Mouse (Mus musculus): Measurements from ENCODE around the gene Olfr1310. TPM values are rescaled to one million over a fixed set of nuclear protein-coding genes. Genes with fewer than 3 reads are reported as not detected.
"Not testable (repeated sequence)": the region's sequence is repeated elsewhere in the genome, so short reads cannot be mapped to it uniquely, and the experiment has no call there.

Gene Olfr1310
- not detected for total RNA-seq (2021)

- DNase-seq: no peak
These were observed at the start of gene Olfr1310 for GRCm38 (mm10) chr2:112012608-112013007. Olfr1310 (minus strand) TSS chr2:112012708.

DNA sequence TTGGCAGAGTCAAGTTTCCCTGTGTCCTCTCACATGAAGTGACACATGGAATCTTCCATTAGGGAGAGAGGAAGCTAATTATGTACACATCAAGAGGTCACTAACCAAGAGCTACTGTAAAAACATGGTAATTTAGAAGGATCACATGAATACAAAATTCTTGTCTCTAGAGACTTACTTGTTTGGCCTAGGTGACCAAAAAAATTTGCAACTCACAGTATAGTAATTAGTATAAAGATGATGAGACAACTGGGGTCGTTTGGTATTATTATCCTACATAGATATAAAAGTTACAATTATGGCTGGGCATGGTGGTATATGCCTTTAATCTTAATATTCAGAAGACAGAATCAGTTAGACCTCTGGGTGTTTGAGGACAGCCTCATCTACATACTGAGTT lies 37.6 kb upstream of the Olfr1310 start, which contains the start of gene Olfr1312:
Gene Olfr1312 (minus strand): TSS at position 101 of the 400 bp plus-strand sequence.
- DNase-seq: no peak

DNA sequence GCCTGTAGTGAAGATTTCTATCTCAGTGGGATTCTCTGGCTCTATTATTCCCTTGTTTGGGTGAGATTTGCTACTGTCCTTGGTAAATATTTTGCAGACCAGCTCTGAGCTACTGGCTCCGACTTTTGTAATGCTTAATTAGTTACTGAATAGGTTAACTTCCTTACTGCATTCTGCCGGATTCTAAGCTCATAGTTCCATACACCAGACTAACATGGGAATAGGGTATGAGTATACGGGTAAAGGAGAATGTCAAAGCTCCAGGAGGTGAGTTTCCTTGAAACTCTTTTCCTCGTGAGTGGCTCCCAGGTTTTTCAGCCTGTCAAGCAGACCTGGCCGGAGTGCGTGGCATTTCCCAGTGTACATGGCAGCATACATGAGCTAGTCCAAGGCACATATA lies 14.5 kb upstream of the Olfr1310 start:
- not testable (repeated sequence) for DNase-seq

- no peak for DNase-seq
These were observed 11.8 kb upstream of the Olfr1310 start, which contains the start of gene Olfr1311 for GRCm38 (mm10) chr2:112024312-112024711. Olfr1311 (minus strand) TSS chr2:112024412.

DNA sequence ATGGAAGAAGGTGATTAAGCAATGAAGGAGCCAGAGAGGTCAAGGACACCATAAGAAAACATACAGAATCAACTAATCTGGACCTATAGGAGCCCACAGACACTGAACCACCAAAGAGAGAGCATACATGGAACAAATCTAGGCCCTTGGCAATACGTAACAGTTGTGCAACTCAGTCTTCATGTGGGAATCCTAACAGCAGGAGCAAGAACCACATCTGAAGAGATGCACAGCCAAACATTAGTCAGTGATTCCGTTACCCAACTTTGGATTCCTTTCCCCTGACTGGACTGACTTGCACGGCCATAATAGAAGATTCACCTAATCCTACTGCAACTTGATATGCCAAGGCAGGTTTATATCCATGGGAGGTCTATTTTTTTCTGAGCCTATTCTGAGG lies 2.4 kb upstream of the Olfr1310 start:
- DNase-seq: no peak

- no peak for DNase-seq
These were observed 22.3 kb downstream of the Olfr1310 start, which contains the start of gene Olfr1309 for GRCm38 (mm10) chr2:111990181-111990580. Olfr1309 (minus strand) TSS chr2:111990281.

DNA sequence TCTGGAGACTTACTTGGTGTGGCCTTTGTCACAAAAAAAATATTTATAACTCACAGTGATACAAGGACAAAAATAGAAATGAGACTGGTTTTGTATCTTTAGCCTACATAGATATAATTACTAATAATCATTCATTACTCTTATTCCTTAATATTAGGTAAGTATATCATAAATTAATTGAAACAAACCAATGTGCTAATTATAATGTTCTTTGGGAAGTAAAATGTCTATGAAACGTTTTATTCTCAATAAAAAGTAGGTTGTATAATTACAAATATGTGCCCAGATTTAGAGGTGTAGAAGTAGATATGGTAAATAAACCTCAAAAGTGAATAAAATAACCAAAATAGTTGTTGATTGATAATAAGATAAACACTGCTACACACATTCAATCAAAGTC lies 47.7 kb downstream of the Olfr1310 start, which contains the start of gene Olfr1308:
Gene Olfr1308 (minus strand): TSS at position 101 of the 400 bp plus-strand sequence.
- no peak for DNase-seq

Other genes with a start within 250 kb of the Olfr1310 start
- not detected for gene Olfr1302, start 235.3 kb downstream of the Olfr1310 start, total RNA-seq (2021)
- gene Olfr1303, start 192.4 kb downstream of the Olfr1310 start, total RNA-seq (2021): not detected
- not detected for gene Olfr1305, start 135.6 kb downstream of the Olfr1310 start, total RNA-seq (2021)
- not detected for gene Olfr1306, start 96.4 kb downstream of the Olfr1310 start, total RNA-seq (2021)
- gene Olfr1307, start 63.3 kb downstream of the Olfr1310 start, total RNA-seq (2021): under 1 TPM in 1 of 2 experiments, not detected in 1; 0.02 TPM
- not detected for gene Olfr1308, start 47.8 kb downstream of the Olfr1310 start, total RNA-seq (2021)
- not detected for gene Olfr1309, start 22.4 kb downstream of the Olfr1310 start, total RNA-seq (2021)
- not detected for gene Olfr1311, start 11.7 kb upstream of the Olfr1310 start, total RNA-seq (2021)
- not detected for gene Olfr1312, start 37.5 kb upstream of the Olfr1310 start, total RNA-seq (2021)
- not detected for gene Olfr1313, start 65.1 kb upstream of the Olfr1310 start, total RNA-seq (2021)
- gene Olfr1314, start 84.1 kb upstream of the Olfr1310 start, total RNA-seq (2021): not detected
- gene Olfr1315-ps1, start 102.7 kb upstream of the Olfr1310 start, total RNA-seq (2021): not detected
- gene Olfr1316, start 122.3 kb upstream of the Olfr1310 start, total RNA-seq (2021): not detected
- not detected for gene Olfr1317, start 127.6 kb upstream of the Olfr1310 start, total RNA-seq (2021)
- not detected for gene Olfr1318, start 141.5 kb upstream of the Olfr1310 start, total RNA-seq (2021)
- 1 to 10 TPM; 6.6 to 7.7 TPM for gene Lpcat4, start 226.8 kb upstream of the Olfr1310 start, total RNA-seq (2021)
- gene Nutm1, start 246.6 kb upstream of the Olfr1310 start, total RNA-seq (2021): not detected
- 10 to 100 TPM; 64.1 to 65.4 TPM for gene Nop10, start 249.2 kb upstream of the Olfr1310 start, total RNA-seq (2021)

All from heart, postnatal 4 days (tissue).